Mouse (Mus musculus) forebrain, embryonic 12.5 days (tissue): ENCODE data around the gene Lpar2. TPM values are rescaled to one million over a fixed set of nuclear protein-coding genes. Genes with fewer than 3 reads are reported as not detected.

Experiments used
- ATAC-seq: fragments of 200-750 bp; cut with Nextera tagmentation; 2 replicates; pipeline ENCODE4 v1.8.0; 2017; ENCODE audit warnings: moderate TSS enrichment; ENCODE audit not compliant: low FRiP score
- H3K27ac ChIP-seq: fragments of 300-500 bp; sonication (generic); 2 replicates; pipeline ENCODE4 v1.5.1; 2016; ENCODE audit warnings: mild to moderate bottlenecking
- H3K27me3 ChIP-seq: fragments of 300-500 bp; sonication (generic); 2 replicates; pipeline ENCODE4 v1.6.1; 2016; ENCODE audit warnings: mild to moderate bottlenecking
- H3K36me3 ChIP-seq: fragments of 300-500 bp; sonication (generic); replicated peaks from 2 replicates; pipeline ENCODE4 v1.6.1; 2016; ENCODE audit warnings: mild to moderate bottlenecking
- H3K4me1 ChIP-seq: fragments of 300-500 bp; sonication (generic); 2 replicates; pipeline ENCODE4 v1.6.1; 2016
- H3K4me2 ChIP-seq: fragments of 300-500 bp; sonication (generic); 2 replicates; pipeline ENCODE4 v1.6.1; 2016; ENCODE audit warnings: mild to moderate bottlenecking, moderate library complexity
- H3K4me3 ChIP-seq: fragments of 300-500 bp; sonication (generic); replicated peaks from 2 replicates; pipeline ENCODE4 v1.5.1; 2016; ENCODE audit warnings: mild to moderate bottlenecking
- H3K9ac ChIP-seq: fragments of 300-500 bp; sonication (generic); 2 replicates; pipeline ENCODE4 v1.6.1; 2016; ENCODE audit warnings: mild to moderate bottlenecking
- H3K9me3 ChIP-seq: fragments of 300-500 bp; sonication (generic); 2 replicates; pipeline ENCODE4 v1.6.1; 2016
- WGBS: fragments of 180-500 bp; shearing (Covaris S2); methylation state at CpG from one replicate; pipeline ENCODE4 v1.1.7; 2016; 5-methylcytosine and 5-hydroxymethylcytosine counted together
- polyA plus RNA-seq: library from polyadenylated mRNA; unstranded; fragments of >200 nt; fragmentation: Nextera tagmentation; extraction: Ambion mirVana; gene quantifications from 2 replicates; pipeline ENCODE4 v1.2.1, GENCODE M21; 2016

The Lpar2 gene
- polyA plus RNA-seq, 1 experiment from 2014 or later, result 1.1 TPM

DNA sequence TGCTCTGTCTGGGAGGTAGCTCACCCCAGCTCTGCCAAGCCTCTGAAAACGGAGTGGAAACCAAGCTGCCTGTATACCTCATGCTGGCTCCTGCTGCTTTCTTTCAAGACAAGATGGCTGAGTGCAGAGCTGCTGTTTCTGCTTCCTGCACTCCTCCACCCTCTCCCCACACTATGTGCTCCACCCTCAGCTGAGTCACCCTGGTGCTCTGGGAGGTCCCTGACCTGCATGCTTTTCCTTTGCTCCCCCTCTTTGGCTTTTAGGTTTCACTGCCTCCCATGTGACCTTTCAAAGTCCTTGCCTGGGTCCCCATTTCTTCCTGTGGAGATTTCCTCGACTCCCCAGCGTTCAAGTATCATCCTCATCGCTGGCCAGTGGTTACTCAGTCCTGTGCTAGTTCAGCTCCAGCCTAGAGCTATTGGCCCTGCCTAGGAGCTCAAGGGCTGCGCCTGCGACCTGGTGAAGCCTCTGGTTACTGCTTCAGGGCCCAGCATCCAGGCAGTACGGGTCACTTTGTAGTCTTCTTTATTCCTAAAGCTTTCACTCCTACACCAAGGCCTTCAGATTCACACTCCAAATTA, 28.8 kb downstream of the Lpar2 start:
- no peaks in the 10 kb centered on the region for H3K27me3 ChIP-seq
- no peak overlapping the region for H3K27ac ChIP-seq
- no peaks in the 10 kb centered on the region for H3K4me1 ChIP-seq
- peaks cover 9% of the 10 kb centered on the region; the same call in 1 of the 2 replicates for H3K36me3 ChIP-seq
- WGBS, result 86% methylated on average over 7 of the region's 7 CpGs
- H3K4me2 ChIP-seq, result no peak overlapping the region
- ATAC-seq, result no peak
- H3K9ac ChIP-seq, result no peak overlapping the region
- H3K4me3 ChIP-seq, result no peak overlapping the region
- H3K9me3 ChIP-seq, result no peaks in the 10 kb centered on the region

DNA sequence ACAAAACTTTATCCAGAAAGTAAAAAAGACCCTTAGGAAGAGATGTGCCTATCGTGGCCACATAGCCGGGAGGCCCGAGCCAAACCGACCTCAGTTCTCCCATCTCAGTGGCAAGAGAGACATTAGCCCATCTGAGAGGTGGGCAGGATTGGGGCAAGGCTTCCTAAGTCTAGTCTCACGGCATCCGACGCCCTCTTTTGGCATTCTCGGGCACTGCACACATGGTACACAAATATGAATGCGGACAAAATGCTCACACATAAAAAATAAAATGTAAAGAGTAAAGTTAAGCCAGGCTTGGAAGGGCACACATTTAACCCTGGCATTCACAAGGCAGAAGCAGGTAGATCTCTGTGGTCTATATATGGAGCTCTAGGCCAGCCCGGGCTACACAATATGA, 31.6 kb downstream of the Lpar2 start:
- Histone ChIP-seq H3K4me2 (no peak overlapping the region), H3K9me3 (no peaks in the 10 kb centered on the region), H3K4me1 (no peaks in the 10 kb centered on the region), H3K9ac (no peak overlapping the region), H3K4me3 (no peak overlapping the region), H3K36me3 (peaks cover 10% of the 10 kb centered on the region), H3K27ac (no peak overlapping the region), H3K27me3 (no peaks in the 10 kb centered on the region)
- no peak for ATAC-seq
- 96% methylated on average over 10 of the region's 10 CpGs for WGBS

DNA sequence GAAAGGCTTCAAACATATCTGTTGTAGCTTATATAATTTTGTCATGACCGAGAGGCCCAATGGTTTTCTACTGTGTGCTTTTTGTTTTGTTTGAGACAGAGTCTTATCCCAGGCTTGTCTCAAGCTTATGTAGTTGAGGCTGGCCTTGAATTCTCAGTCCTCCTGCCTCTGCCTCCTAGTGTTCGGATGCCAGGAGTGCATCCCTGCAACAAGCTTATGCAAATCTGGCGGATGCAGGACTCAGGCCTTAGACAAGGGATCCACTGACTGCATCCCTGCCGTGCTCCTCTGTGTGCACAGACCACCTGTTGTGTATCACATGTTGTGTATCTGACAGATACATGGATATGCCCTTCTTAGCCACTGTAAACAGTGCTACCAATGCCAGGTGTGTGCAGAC, 38.6 kb downstream of the Lpar2 start:
- H3K4me1 ChIP-seq, result no peaks in the 10 kb centered on the region
- H3K9me3 ChIP-seq, result no peaks in the 10 kb centered on the region
- no peak overlapping the region for H3K9ac ChIP-seq
- WGBS, result 61% methylated on average over 4 of the region's 4 CpGs
- no peak for ATAC-seq
- H3K27me3 ChIP-seq, result no peaks in the 10 kb centered on the region
- H3K27ac ChIP-seq, result no peak overlapping the region
- peaks cover 56% of the 10 kb centered on the region for H3K36me3 ChIP-seq
- H3K4me3 ChIP-seq, result no peak overlapping the region
- H3K4me2 ChIP-seq, result no peak overlapping the region

DNA sequence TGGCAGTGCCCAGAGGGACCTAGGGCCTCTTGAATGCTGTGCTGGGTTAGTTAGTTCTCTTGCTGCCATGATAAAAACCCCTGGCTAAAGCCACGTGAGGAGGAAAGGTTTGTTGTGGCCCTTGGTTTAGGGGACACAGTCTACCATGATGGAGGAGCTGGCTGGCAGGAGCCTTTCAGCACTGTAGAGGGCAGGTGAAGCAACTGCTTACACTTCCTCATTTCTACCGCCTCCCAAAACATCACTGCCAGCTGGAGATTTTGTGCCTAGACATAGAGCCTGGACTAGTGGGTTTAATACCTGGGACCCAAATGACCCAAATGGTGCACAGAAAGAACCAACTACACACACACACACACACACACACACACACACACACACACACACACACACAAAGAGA, 39.0 kb downstream of the Lpar2 start:
- Histone ChIP-seq H3K4me2 (no peak overlapping the region), H3K4me3 (no peak overlapping the region), H3K4me1 (no peaks in the 10 kb centered on the region), H3K9me3 (no peaks in the 10 kb centered on the region), H3K27me3 (no peaks in the 10 kb centered on the region), H3K9ac (no peak overlapping the region), H3K36me3 (peaks cover 60% of the 10 kb centered on the region), H3K27ac (no peak overlapping the region)
- 68% methylated on average over 2 of the region's 2 CpGs for WGBS
- ATAC-seq, result no peak

DNA sequence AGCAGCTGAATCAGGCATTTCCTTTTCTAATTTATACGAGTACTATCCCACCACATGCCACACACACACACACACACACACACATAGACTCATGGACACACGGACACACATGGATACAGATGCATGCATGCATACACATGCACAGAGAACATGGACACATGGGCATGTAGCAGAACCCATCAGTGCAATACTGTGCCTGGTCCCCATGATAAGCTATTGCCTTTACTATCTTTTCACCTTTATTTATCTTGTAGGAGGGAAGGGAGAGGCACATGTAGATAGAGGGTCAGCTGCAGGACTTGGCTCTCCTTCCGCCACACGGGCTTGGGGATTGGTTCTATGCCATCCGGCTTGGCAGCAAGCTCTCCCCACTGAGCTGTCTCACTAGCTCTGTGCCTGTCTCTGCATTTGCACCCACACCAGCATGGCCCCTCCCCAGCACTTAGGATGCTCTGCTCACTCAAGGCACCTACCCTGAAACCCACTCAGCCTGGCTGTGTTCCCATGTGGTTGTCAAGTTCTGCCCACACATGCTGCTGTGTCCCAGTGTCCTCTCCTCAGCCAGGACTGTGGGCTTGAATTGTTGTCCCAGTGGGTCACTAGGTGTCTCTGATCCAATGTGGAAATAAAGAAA, 41.3 kb downstream of the Lpar2 start:
- H3K9me3 ChIP-seq, result no peaks in the 10 kb centered on the region
- no peak overlapping the region for H3K27ac ChIP-seq
- ATAC-seq, result no peak
- WGBS, result 93% methylated on average over 5 of the region's 5 CpGs
- H3K36me3 ChIP-seq, result peaks cover 61% of the 10 kb centered on the region
- H3K4me3 ChIP-seq, result no peak overlapping the region
- H3K4me1 ChIP-seq, result no peaks in the 10 kb centered on the region
- H3K4me2 ChIP-seq, result no peak overlapping the region
- no peak overlapping the region for H3K9ac ChIP-seq
- no peaks in the 10 kb centered on the region for H3K27me3 ChIP-seq

DNA sequence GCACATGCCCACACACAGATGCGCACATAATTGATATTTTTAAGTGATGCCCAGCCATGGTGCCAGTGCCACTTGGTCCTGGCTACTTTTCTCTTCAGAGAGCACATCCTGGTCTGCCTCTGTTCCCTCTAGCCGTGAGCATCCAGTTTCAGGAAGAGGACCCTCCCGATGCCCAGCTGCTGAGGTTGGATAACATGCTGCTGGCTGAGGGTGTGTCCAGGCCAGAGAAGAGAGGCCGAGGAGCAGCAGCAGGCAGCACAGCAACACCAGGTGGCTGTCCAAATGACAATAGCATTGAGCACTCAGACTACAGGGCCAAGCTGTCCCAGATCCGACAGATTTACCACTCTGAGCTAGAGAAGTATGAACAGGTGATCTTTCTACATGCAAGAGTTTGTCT, 42.0 kb downstream of the Lpar2 start:
- WGBS, result 79% methylated on average over 5 of the region's 5 CpGs
- H3K27me3 ChIP-seq, result no peaks in the 10 kb centered on the region
- H3K36me3 ChIP-seq, result peaks cover 57% of the 10 kb centered on the region

DNA sequence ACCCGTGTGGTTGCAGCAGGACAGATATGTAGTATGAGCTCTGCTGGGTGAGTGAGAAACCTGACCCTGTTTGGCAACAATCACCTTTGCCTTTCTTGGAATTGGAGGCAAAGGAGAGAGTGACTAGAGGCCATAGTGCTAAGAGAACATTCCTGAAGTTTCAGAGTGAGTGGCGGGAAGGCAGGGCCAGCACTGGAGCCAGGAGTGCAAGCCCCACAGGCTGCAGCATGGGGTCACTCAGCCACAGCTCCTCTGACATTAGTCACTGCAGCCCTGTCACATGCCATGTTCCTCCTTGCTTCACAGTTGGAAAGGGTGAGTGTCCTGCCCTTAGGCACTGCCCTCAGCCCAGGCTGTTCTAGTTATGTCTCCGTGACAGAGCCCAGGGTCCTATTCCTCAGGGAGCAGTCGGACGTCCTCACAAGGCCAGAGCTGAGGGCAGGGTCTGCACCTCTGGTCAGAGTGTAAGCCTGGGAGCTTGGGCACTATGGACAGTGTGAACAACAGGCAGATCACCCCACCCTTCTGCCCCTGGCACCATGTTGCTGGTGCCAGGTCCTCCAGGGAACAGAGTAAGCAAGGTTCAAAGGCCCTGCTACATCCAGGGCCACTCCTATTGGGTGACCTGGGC, 45.6 kb downstream of the Lpar2 start:
- no peak overlapping the region for H3K27ac ChIP-seq
- no peak overlapping the region for H3K9ac ChIP-seq
- no peaks in the 10 kb centered on the region for H3K27me3 ChIP-seq
- H3K4me1 ChIP-seq, result no peaks in the 10 kb centered on the region
- WGBS, result 86% methylated on average over 5 of the region's 5 CpGs
- H3K4me3 ChIP-seq, result no peak overlapping the region
- peaks cover 48% of the 10 kb centered on the region for H3K36me3 ChIP-seq
- H3K4me2 ChIP-seq, result no peak overlapping the region
- ATAC-seq, result no peak
- no peaks in the 10 kb centered on the region for H3K9me3 ChIP-seq

More for the DNA sequence above, 42.0 kb downstream of the Lpar2 start:
- no peak overlapping the region for H3K27ac ChIP-seq
- no peaks in the 10 kb centered on the region for H3K9me3 ChIP-seq
- H3K9ac ChIP-seq, result no peak overlapping the region
- H3K4me3 ChIP-seq, result no peak overlapping the region
- H3K4me1 ChIP-seq, result no peaks in the 10 kb centered on the region
- no peak overlapping the region for H3K4me2 ChIP-seq
- ATAC-seq, result no peak

DNA sequence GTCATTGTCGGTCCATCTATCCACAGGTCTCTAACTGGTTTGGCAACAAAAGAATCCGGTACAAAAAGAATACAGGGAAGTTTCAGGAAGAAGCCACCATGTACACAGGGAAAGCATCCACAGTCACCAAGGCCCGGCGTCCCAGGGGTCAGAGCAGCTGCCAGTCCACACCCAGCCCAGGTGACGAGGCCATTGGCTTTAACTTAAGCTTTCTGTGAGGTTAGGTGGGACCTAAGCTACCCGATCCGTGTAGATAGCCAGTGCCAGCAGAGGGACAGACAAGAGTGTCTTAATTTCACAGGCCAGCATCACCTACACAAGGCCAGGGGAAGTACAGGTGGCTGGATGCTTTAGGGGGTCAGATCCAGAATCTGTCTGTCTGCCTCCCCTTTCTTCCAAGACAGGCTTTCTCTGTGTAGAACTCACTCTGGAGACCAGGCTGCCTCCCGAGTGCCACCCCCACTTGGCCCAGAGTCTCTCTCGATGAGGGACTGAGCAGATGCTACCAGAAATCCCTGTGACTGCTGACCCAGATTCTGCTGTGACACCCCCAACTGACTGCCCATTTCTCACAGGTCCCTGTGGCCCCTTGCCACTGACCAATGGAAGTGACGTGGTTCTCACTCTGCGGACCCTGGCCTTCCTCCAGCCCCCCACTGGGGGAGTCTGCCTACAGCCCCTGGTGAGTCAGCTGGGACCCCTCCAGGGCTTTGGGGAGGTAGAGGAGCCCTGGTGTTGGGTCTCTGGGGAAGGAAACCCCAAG, 48.0 kb downstream of the Lpar2 start:
- Histone ChIP-seq H3K9me3 (no peaks in the 10 kb centered on the region), H3K4me1 (no peaks in the 10 kb centered on the region), H3K4me2 (no peak overlapping the region), H3K9ac (no peak overlapping the region), H3K4me3 (no peak overlapping the region), H3K27ac (no peak overlapping the region), H3K27me3 (no peaks in the 10 kb centered on the region), H3K36me3 (peaks cover 30% of the 10 kb centered on the region)
- no peak for ATAC-seq
- WGBS, result 91% methylated on average over 11 of the region's 11 CpGs

DNA sequence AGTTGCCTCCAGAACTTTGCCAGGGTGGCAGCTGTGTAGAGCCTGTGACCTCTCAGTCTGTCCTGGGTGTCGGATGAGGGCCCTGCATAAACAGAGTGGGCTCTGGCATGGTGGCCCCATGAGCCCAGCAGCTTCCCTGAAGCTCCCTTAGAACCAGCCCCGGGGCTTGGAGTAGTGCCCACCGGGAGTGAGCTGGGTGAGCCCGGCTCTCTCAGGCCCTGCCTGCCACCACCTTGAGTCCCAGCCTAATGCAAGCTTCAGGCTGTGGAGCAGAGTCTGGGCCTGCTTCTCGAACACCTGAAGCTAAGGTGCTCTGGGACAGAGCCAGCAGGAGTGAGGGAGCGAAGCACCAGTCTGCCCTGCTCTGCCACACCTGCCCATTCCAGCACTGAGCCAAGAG, 48.7 kb downstream of the Lpar2 start:
- Histone ChIP-seq H3K4me2 (no peak overlapping the region), H3K4me1 (no peaks in the 10 kb centered on the region), H3K9ac (no peak overlapping the region), H3K9me3 (no peaks in the 10 kb centered on the region), H3K4me3 (no peak overlapping the region), H3K36me3 (peaks cover 23% of the 10 kb centered on the region), H3K27me3 (peaks cover under 1% of the 10 kb centered on the region; the same call in 1 of the 2 replicates), H3K27ac (no peak overlapping the region)
- ATAC-seq, result no peak
- 91% methylated on average over 6 of the region's 6 CpGs for WGBS

DNA sequence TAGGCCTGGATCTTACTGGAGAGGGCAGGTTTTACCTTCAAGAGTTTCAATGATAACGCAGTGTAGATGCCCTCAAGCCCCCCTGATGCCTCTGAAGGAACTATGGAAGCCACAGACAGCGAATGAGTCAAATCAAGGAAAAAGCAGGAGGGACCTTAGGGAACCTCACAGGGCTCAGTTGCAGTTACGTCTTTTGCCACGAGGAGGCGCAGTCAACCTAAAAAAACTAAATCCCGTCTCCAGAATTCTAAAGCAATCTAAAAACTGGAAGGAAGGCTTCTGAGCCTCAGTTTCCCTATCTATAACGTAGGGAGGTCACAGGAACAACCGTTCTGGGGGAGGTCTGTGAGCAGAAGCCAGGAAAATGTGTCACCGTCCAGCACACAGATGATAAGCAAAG, 51.9 kb downstream of the Lpar2 start:
- WGBS, result 12% methylated on average over 9 of the region's 9 CpGs
- Histone ChIP-seq H3K4me1 (no peaks in the 10 kb centered on the region), H3K4me2 (no peak overlapping the region), H3K9ac (no peak overlapping the region), H3K27me3 (peaks cover 29% of the 10 kb centered on the region), H3K9me3 (no peaks in the 10 kb centered on the region), H3K4me3 (no peak overlapping the region), H3K27ac (no peak overlapping the region), H3K36me3 (peaks cover 18% of the 10 kb centered on the region)
- ATAC-seq, result no peak

DNA sequence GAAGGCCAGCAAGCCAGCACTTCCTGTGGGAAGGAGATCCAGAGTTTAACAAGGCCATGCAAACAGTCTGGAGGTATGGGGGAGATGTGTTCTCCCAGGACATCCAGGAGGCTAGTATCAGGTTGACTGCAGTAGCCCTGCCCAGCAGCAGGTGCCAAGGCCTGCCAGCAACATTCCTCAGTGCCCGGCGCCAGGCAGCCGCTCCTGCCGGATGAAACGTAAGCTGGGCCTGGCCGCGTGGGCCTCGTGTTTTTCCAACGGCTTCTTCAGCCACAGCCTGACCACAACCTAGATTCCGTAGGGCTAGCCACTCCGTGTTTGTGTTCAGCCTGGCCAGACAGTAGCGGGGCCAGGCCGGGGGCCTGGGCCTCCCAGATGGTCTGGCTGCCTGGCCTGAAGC, 52.4 kb downstream of the Lpar2 start:
- ATAC-seq, result no peak
- peaks cover 34% of the 10 kb centered on the region for H3K27me3 ChIP-seq
- no peak overlapping the region for H3K27ac ChIP-seq
- H3K9me3 ChIP-seq, result no peaks in the 10 kb centered on the region
- H3K4me3 ChIP-seq, result no peak overlapping the region
- 91% methylated on average over 13 of the region's 13 CpGs for WGBS
- H3K9ac ChIP-seq, result no peak overlapping the region
- peaks cover 18% of the 10 kb centered on the region for H3K36me3 ChIP-seq
- no peak overlapping the region for H3K4me2 ChIP-seq
- H3K4me1 ChIP-seq, result no peaks in the 10 kb centered on the region

DNA sequence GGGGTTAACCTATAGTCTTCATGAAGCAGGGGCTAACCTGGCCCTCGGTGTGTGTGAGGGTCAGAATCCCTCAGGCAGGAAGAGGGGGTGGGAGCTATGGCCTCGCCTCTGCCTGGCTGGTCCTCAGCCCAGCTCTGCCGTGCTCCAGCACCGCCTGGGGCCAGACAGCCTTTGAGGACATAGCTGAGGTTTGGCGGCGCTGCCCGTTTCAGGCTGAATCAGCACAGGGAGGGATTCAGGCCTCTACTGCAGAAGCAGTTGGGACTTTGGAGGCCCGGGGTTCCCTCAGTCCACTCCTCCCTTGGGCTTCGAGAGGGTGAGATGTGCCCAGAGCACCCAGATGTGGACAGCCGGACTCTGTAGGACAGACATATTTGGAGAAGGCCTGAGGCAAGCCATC, 53.9 kb downstream of the Lpar2 start:
- no peak overlapping the region for H3K4me3 ChIP-seq
- no peak overlapping the region for H3K4me2 ChIP-seq
- H3K27ac ChIP-seq, result no peak overlapping the region
- H3K27me3 ChIP-seq, result peaks cover 48% of the 10 kb centered on the region
- H3K4me1 ChIP-seq, result peaks cover 3% of the 10 kb centered on the region
- WGBS, result 45% methylated on average over 10 of the region's 10 CpGs
- H3K9ac ChIP-seq, result no peak overlapping the region
- peaks cover 11% of the 10 kb centered on the region for H3K36me3 ChIP-seq
- no peaks in the 10 kb centered on the region for H3K9me3 ChIP-seq
- no peak for ATAC-seq
